Mouse (Mus musculus) neural tube, embryonic 13.5 days (tissue): ENCODE data around the gene Rab4a. TPM values are rescaled to one million over a fixed set of nuclear protein-coding genes. Genes with fewer than 3 reads are reported as not detected.
"Not testable (repeated sequence)": the region's sequence is repeated elsewhere in the genome, so short reads cannot be mapped to it uniquely, and the experiment has no call there.

Experiments
- ATAC-seq: fragments of 200-750 bp; cut with Nextera tagmentation; 2 replicates; pipeline ENCODE4 v1.8.0; 2017; ENCODE audit warnings: low read depth, mild to moderate bottlenecking, moderate TSS enrichment, moderate library complexity
- H3K27ac ChIP-seq: fragments of 300-500 bp; sonication (generic); replicated peaks from 2 replicates; pipeline ENCODE4 v1.5.1; 2015; ENCODE audit warnings: moderate library complexity, mild to moderate bottlenecking, inconsistent platforms
- H3K27me3 ChIP-seq: fragments of 300-500 bp; sonication (generic); 2 replicates; pipeline ENCODE4 v1.6.1; 2015; ENCODE audit warnings: mild to moderate bottlenecking, inconsistent platforms
- H3K36me3 ChIP-seq: fragments of 300-500 bp; sonication (generic); 2 replicates; pipeline ENCODE4 v1.6.1; 2015; ENCODE audit warnings: mild to moderate bottlenecking, inconsistent platforms
- H3K4me1 ChIP-seq: fragments of 300-500 bp; sonication (generic); replicated peaks from 2 replicates; pipeline ENCODE4 v1.6.1; 2015; ENCODE audit warnings: inconsistent platforms
- H3K4me2 ChIP-seq: fragments of 300-500 bp; sonication (generic); 2 replicates; pipeline ENCODE4 v1.6.1; 2015; ENCODE audit warnings: inconsistent platforms, mild to moderate bottlenecking, moderate library complexity
- H3K4me3 ChIP-seq: fragments of 300-500 bp; sonication (generic); 2 replicates; pipeline ENCODE4 v1.5.1; 2015; ENCODE audit warnings: mild to moderate bottlenecking, inconsistent platforms
- H3K9ac ChIP-seq: fragments of 300-500 bp; sonication (generic); 2 replicates; pipeline ENCODE4 v1.6.1; 2015; ENCODE audit warnings: moderate library complexity, mild to moderate bottlenecking, inconsistent platforms
- H3K9me3 ChIP-seq: fragments of 300-500 bp; sonication (generic); 2 replicates; pipeline ENCODE4 v1.6.1; 2016; ENCODE audit warnings: inconsistent platforms
- WGBS: fragments of 180-500 bp; shearing (Covaris S2); methylation state at CpG from one replicate; pipeline ENCODE4 v1.1.7; 2015; 5-methylcytosine and 5-hydroxymethylcytosine counted together
- polyA plus RNA-seq: library from polyadenylated mRNA; unstranded; fragments of >200 nt; fragmentation: Nextera tagmentation; extraction: Ambion mirVana; gene quantifications from 2 replicates; pipeline ENCODE4 v1.2.1, GENCODE M21; 2015

Rab4a gene
- polyA plus RNA-seq, 1 experiment from 2014 or later: 89.6 TPM

GRCm38 (mm10) chr8:123805209-123805717 lies 522 bp upstream of the Rab4a start:
- no peaks in the 10 kb centered on the region for H3K9me3 ChIP-seq
- H3K36me3 ChIP-seq: no peaks in the 10 kb centered on the region
- peak overlapping the region; percentile 81 for H3K4me3 ChIP-seq
- 16% methylated on average over 15 of the region's 15 CpGs for WGBS
- peak overlapping the region; percentile 88 for H3K27ac ChIP-seq
- peaks cover 37% of the 10 kb centered on the region for H3K4me1 ChIP-seq
- no peaks in the 10 kb centered on the region for H3K27me3 ChIP-seq
- peak overlapping the region; percentile 88 for H3K4me2 ChIP-seq
- peak overlapping the region; percentile 93 for H3K9ac ChIP-seq
- peak; percentile 40; the same call in 1 of the 2 replicates for ATAC-seq

- Histone ChIP-seq H3K9ac (peak overlapping the region; percentile 93), H3K4me1 (peaks cover 37% of the 10 kb centered on the region), H3K27me3 (no peaks in the 10 kb centered on the region), H3K36me3 (no peaks in the 10 kb centered on the region), H3K4me3 (peak overlapping the region; percentile 81), H3K27ac (peak overlapping the region; percentile 88), H3K9me3 (no peaks in the 10 kb centered on the region), H3K4me2 (peak overlapping the region; percentile 88)
- ATAC-seq: no peak
- under 1% methylated on average over 12 of the region's 12 CpGs for WGBS
Measured at GRCm38 (mm10) chr8:123806374-123806935, 670 bp downstream of the Rab4a start.

- Histone ChIP-seq H3K9ac (peak overlapping the region; percentile 93), H3K4me1 (peaks cover 37% of the 10 kb centered on the region), H3K4me2 (peak overlapping the region; percentile 88), H3K9me3 (no peaks in the 10 kb centered on the region), H3K27ac (peak overlapping the region; percentile 88; the same call in 1 of the 2 replicates), H3K36me3 (no peaks in the 10 kb centered on the region), H3K27me3 (no peaks in the 10 kb centered on the region), H3K4me3 (peak overlapping the region; percentile 81)
- 10% methylated on average over 14 of the region's 14 CpGs for WGBS
- 0 out of 2 replicates have a peak, but pooled peaks have one; percentile 13 for ATAC-seq
Measured at GRCm38 (mm10) chr8:123807024-123807431, 1.2 kb downstream of the Rab4a start.

GRCm38 (mm10) chr8:123807852-123808573 lies 2.2 kb downstream of the Rab4a start:
- H3K9me3 ChIP-seq: no peaks in the 10 kb centered on the region
- H3K4me2 ChIP-seq: peak overlapping the region; percentile 88
- 76% methylated on average over 6 of the region's 6 CpGs for WGBS
- H3K4me3 ChIP-seq: peak overlapping the region; percentile 81; the same call in 1 of the 2 replicates
- peak overlapping the region; percentile 93 for H3K9ac ChIP-seq
- no peaks in the 10 kb centered on the region for H3K27me3 ChIP-seq
- no peak for ATAC-seq
- peaks cover 37% of the 10 kb centered on the region for H3K4me1 ChIP-seq
- H3K27ac ChIP-seq: no peak overlapping the region
- H3K36me3 ChIP-seq: no peaks in the 10 kb centered on the region

GRCm38 (mm10) chr8:123808671-123809070 lies 2.9 kb downstream of the Rab4a start:
- no peaks in the 10 kb centered on the region for H3K9me3 ChIP-seq
- no peak overlapping the region for H3K27ac ChIP-seq
- ATAC-seq: no peak
- H3K9ac ChIP-seq: no peak overlapping the region
- H3K4me2 ChIP-seq: no peak overlapping the region
- 83% methylated on average over 7 of the region's 7 CpGs for WGBS
- H3K4me3 ChIP-seq: no peak overlapping the region
- no peaks in the 10 kb centered on the region for H3K27me3 ChIP-seq
- H3K4me1 ChIP-seq: peaks cover 43% of the 10 kb centered on the region
- no peaks in the 10 kb centered on the region for H3K36me3 ChIP-seq

- not testable (repeated sequence) for ATAC-seq, H3K4me3 ChIP-seq, H3K4me2 ChIP-seq, H3K36me3 ChIP-seq, H3K9ac ChIP-seq, H3K27me3 ChIP-seq, H3K27ac ChIP-seq, H3K9me3 ChIP-seq
- 88% methylated on average over 4 of the region's 4 CpGs for WGBS
- H3K4me1 ChIP-seq: peaks cover 46% of the 10 kb centered on the region
Measured at GRCm38 (mm10) chr8:123809342-123809741, 3.6 kb downstream of the Rab4a start.

- no peak for ATAC-seq
- Histone ChIP-seq H3K9me3 (no peaks in the 10 kb centered on the region), H3K4me2 (no peak overlapping the region), H3K27me3 (no peaks in the 10 kb centered on the region), H3K27ac (0 out of 2 replicates have a peak overlapping the region, but pooled peaks have one; percentile 18), H3K4me3 (no peak overlapping the region), H3K9ac (no peak overlapping the region), H3K4me1 (peaks cover 37% of the 10 kb centered on the region), H3K36me3 (0 out of 2 replicates have a peak, but pooled peaks cover 6% of the 10 kb centered on the region)
- WGBS: 93% methylated on average over 5 of the region's 5 CpGs
Measured at GRCm38 (mm10) chr8:123812227-123812626, 6.4 kb downstream of the Rab4a start.

GRCm38 (mm10) chr8:123813173-123813891 lies 7.5 kb downstream of the Rab4a start:
- 75% methylated on average over 16 of the region's 16 CpGs for WGBS
- H3K27ac ChIP-seq: peak overlapping the region; percentile 46; the same call in 1 of the 2 replicates

GRCm38 (mm10) chr8:123813892-123814266 lies 8.1 kb downstream of the Rab4a start:
- H3K9ac ChIP-seq: 0 out of 2 replicates have a peak overlapping the region, but pooled peaks have one; percentile 5
- H3K36me3 ChIP-seq: peaks cover 11% of the 10 kb centered on the region; the same call in 1 of the 2 replicates
- H3K27ac ChIP-seq: peak overlapping the region; percentile 46; the same call in 1 of the 2 replicates
- H3K9me3 ChIP-seq: no peaks in the 10 kb centered on the region
- 85% methylated on average over 4 of the region's 4 CpGs for WGBS
- ATAC-seq: no peak
- peaks cover 21% of the 10 kb centered on the region for H3K4me1 ChIP-seq
- H3K4me2 ChIP-seq: no peak overlapping the region
- H3K27me3 ChIP-seq: no peaks in the 10 kb centered on the region
- H3K4me3 ChIP-seq: no peak overlapping the region

More at GRCm38 (mm10) chr8:123813173-123813891, 7.5 kb downstream of the Rab4a start:
- Histone ChIP-seq H3K36me3 (peaks cover 11% of the 10 kb centered on the region; the same call in 1 of the 2 replicates), H3K27me3 (no peaks in the 10 kb centered on the region), H3K9me3 (no peaks in the 10 kb centered on the region), H3K9ac (0 out of 2 replicates have a peak overlapping the region, but pooled peaks have one; percentile 5), H3K4me2 (no peak overlapping the region), H3K4me1 (peaks cover 26% of the 10 kb centered on the region), H3K4me3 (no peak overlapping the region)
- ATAC-seq: no peak

GRCm38 (mm10) chr8:123815325-123815724 lies 9.5 kb downstream of the Rab4a start:
- no peaks in the 10 kb centered on the region for H3K27me3 ChIP-seq
- H3K4me1 ChIP-seq: peaks cover 16% of the 10 kb centered on the region; the same call in 1 of the 2 replicates
- 86% methylated on average over 11 of the region's 11 CpGs for WGBS

GRCm38 (mm10) chr8:123816939-123817338 lies 11.2 kb downstream of the Rab4a start:
- ATAC-seq: no peak
- peaks cover 16% of the 10 kb centered on the region; the same call in 1 of the 2 replicates for H3K4me1 ChIP-seq
- H3K9ac ChIP-seq: no peak overlapping the region
- no peak overlapping the region for H3K4me2 ChIP-seq
- H3K4me3 ChIP-seq: no peak overlapping the region
- peaks cover 11% of the 10 kb centered on the region; the same call in 1 of the 2 replicates for H3K36me3 ChIP-seq
- no peaks in the 10 kb centered on the region for H3K9me3 ChIP-seq
- H3K27me3 ChIP-seq: no peaks in the 10 kb centered on the region
- H3K27ac ChIP-seq: no peak overlapping the region
- WGBS: 85% methylated on average over 8 of the region's 8 CpGs

More at GRCm38 (mm10) chr8:123815325-123815724, 9.5 kb downstream of the Rab4a start:
- no peak overlapping the region for H3K27ac ChIP-seq
- H3K9ac ChIP-seq: no peak overlapping the region
- H3K4me2 ChIP-seq: no peak overlapping the region
- ATAC-seq: no peak
- H3K9me3 ChIP-seq: no peaks in the 10 kb centered on the region
- H3K36me3 ChIP-seq: peaks cover 11% of the 10 kb centered on the region; the same call in 1 of the 2 replicates
- no peak overlapping the region for H3K4me3 ChIP-seq
